Mouse (Mus musculus) liver, adult 2 months (tissue): Measurements from ENCODE around the gene Ndufb6. TPM values are rescaled to one million over a fixed set of nuclear protein-coding genes. Genes with fewer than 3 reads are reported as not detected.
A peak's percentile ranks its signal among the peaks of the same experiment; 100 is the strongest.

Experiments
- DNase-seq: peaks from one replicate; pipeline ENCODE4 v3.0.0-alpha.2; 2011; ENCODE audit warnings: low read depth, low spot score; ENCODE audit errors: extremely low read depth
- H3K27ac ChIP-seq: fragments of 200-500 bp; replicated peaks from 2 replicates; pipeline ENCODE4 v1.5.1; 2012; ENCODE audit warnings: low read depth, mild to moderate bottlenecking, control low read depth, inconsistent platforms, low read length; ENCODE audit not compliant: insufficient read depth
- H3K27me3 ChIP-seq: fragments of 200-500 bp; 2 replicates; pipeline ENCODE4 v1.6.1; 2012; ENCODE audit warnings: mild to moderate bottlenecking, moderate library complexity, low read length, inconsistent platforms; ENCODE audit not compliant: control insufficient read depth, insufficient read depth
- H3K36me3 ChIP-seq: fragments of 200-500 bp; 2 replicates; pipeline ENCODE4 v1.6.1; 2012; ENCODE audit warnings: low read length, inconsistent platforms; ENCODE audit not compliant: control insufficient read depth, insufficient read depth
- H3K4me1 ChIP-seq: fragments of 200-500 bp; 2 replicates; pipeline ENCODE4 v1.6.1; 2011; ENCODE audit warnings: low read length; ENCODE audit not compliant: control insufficient read depth, insufficient read depth
- H3K4me3 ChIP-seq: fragments of 200-500 bp; 2 replicates; pipeline ENCODE4 v1.5.1; 2011; ENCODE audit warnings: low read depth, mild to moderate bottlenecking, control low read depth, low read length, moderate library complexity; ENCODE audit not compliant: insufficient read depth
- H3K79me2 ChIP-seq: fragments of 200-500 bp; 2 replicates; pipeline ENCODE4 v1.6.1; 2012; ENCODE audit warnings: inconsistent platforms, mild to moderate bottlenecking, low read length, moderate library complexity; ENCODE audit not compliant: control insufficient read depth, insufficient read depth
- H3K9ac ChIP-seq: fragments of 200-500 bp; 2 replicates; pipeline ENCODE4 v1.6.1; 2012; ENCODE audit warnings: low read depth, mild to moderate bottlenecking, control low read depth, inconsistent platforms, low read length
- CTCF ChIP-seq: fragments of 200-500 bp; IDR thresholded peaks from 2 replicates; pipeline ENCODE4 v1.5.1; 2011; ENCODE audit warnings: low read depth, low read length, control low read depth
- POLR2A ChIP-seq: fragments of 200-500 bp; IDR thresholded peaks from 2 replicates; pipeline ENCODE4 v1.6.1; 2011; ENCODE audit warnings: low read length, control low read depth; ENCODE audit not compliant: insufficient read depth; ENCODE audit errors: extremely low read depth
- WGBS: fragments of 180-500 bp; shearing (Covaris S2); methylation state at CpG from one replicate; pipeline ENCODE4 v1.1.7; 2018; 5-methylcytosine and 5-hydroxymethylcytosine counted together
- polyA plus RNA-seq: library from polyadenylated mRNA; depleted of rRNA; stranded (reverse); fragments of >200 nt; gene quantifications from 2 replicates; pipeline ENCODE4 v1.2.3, GENCODE M21; 2012
- total RNA-seq: library from RNA; depleted of rRNA; stranded (reverse); fragments of >200 nt; gene quantifications from 2 replicates; pipeline ENCODE4 v1.2.3, GENCODE M21; 2014

Gene Ndufb6
- total and polyA plus RNA-seq, 2 experiments: 135 to 154 TPM

DNA sequence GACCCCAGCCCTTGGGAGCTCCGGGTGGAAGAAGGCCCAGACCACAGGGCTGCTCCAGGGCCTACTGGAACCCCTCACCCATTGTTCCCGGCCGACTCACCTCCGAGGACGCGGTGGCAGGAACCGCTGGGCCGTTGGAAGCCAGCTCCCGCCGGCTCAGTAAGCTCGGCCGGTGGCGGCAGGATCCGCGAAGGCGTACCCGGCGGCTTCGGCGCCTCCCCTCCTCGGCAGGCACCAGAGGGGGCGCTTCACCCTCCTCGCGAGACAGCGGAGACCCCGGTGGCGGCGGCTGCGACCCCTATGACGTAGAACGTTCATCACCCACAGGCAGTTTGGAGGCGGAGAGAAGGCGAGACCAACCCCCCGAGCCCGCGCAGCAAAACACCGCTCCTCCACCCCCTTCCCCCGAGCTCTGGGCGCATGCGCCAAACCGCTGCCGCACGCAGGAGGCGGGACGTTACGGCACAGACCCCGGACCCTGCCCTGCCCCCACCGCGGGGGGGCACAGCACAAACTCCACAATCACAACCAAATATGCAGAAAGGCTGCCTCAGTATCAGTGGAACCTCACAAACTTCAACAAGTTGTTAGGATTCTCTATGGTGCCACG is 10.9 kb downstream of the Ndufb6 start:
- peak; percentile 71 for DNase-seq
- TF ChIP-seq POLR2A: no peak
- TF ChIP-seq CTCF: peak; percentile 12; the same call in 1 of the 2 replicates
- Histone ChIP-seq H3K9ac (peak overlapping the region; percentile 86), H3K27ac (peak overlapping the region; percentile 94), H3K36me3 (peaks cover 4% of the 10 kb centered on the region; the same call in 1 of the 2 replicates), H3K4me1 (peaks cover 6% of the 10 kb centered on the region), H3K27me3 (no peaks in the 10 kb centered on the region), H3K4me3 (peak overlapping the region; percentile 92), H3K79me2 (peaks cover 20% of the 10 kb centered on the region; the same call in 1 of the 2 replicates)
- WGBS: under 1% methylated on average over 50 of the region's 50 CpGs

GRCm38 (mm10) chr4:40267681-40268080 is 11.5 kb downstream of the Ndufb6 start:
- H3K79me2 ChIP-seq: peaks cover 20% of the 10 kb centered on the region; the same call in 1 of the 2 replicates
- H3K27me3 ChIP-seq: no peaks in the 10 kb centered on the region
- peaks cover 6% of the 10 kb centered on the region for H3K4me1 ChIP-seq
- peak overlapping the region; percentile 86 for H3K9ac ChIP-seq
- WGBS: 9% methylated on average over 7 of the region's 7 CpGs
- DNase-seq: peak; percentile 92
- TF ChIP-seq POLR2A: no peak
- TF ChIP-seq CTCF: no peak
- H3K27ac ChIP-seq: peak overlapping the region; percentile 94
- H3K36me3 ChIP-seq: peaks cover 4% of the 10 kb centered on the region
- peak overlapping the region; percentile 92 for H3K4me3 ChIP-seq

GRCm38 (mm10) chr4:40264321-40264720 is 14.9 kb downstream of the Ndufb6 start:
- H3K4me1 ChIP-seq: peaks cover 6% of the 10 kb centered on the region
- 38% methylated on average over 1 of the region's 1 CpGs for WGBS
- no peak overlapping the region for H3K4me3 ChIP-seq
- H3K79me2 ChIP-seq: peaks cover 20% of the 10 kb centered on the region; the same call in 1 of the 2 replicates
- H3K27me3 ChIP-seq: no peaks in the 10 kb centered on the region
- no peak for DNase-seq
- no peak overlapping the region for H3K9ac ChIP-seq
- H3K36me3 ChIP-seq: peaks cover 31% of the 10 kb centered on the region
- TF ChIP-seq CTCF (no peak), POLR2A (no peak)
- H3K27ac ChIP-seq: no peak overlapping the region

- no peak for DNase-seq
- no peaks in the 10 kb centered on the region for H3K79me2 ChIP-seq
- peaks cover 5% of the 10 kb centered on the region for H3K36me3 ChIP-seq
- H3K27ac ChIP-seq: no peak overlapping the region
- no peak overlapping the region for H3K9ac ChIP-seq
- no peak for TF ChIP-seq CTCF
- TF ChIP-seq POLR2A: no peak
- 95% methylated on average over 8 of the region's 8 CpGs for WGBS
- H3K27me3 ChIP-seq: no peaks in the 10 kb centered on the region
- H3K4me3 ChIP-seq: no peak overlapping the region
- peaks cover 5% of the 10 kb centered on the region; the same call in 1 of the 2 replicates for H3K4me1 ChIP-seq
These were observed 24.7 kb downstream of the Ndufb6 start for GRCm38 (mm10) chr4:40254385-40255103.

GRCm38 (mm10) chr4:40253766-40254165 is 25.5 kb downstream of the Ndufb6 start:
- H3K4me1 ChIP-seq: peaks cover 5% of the 10 kb centered on the region; the same call in 1 of the 2 replicates
- no peak overlapping the region for H3K27ac ChIP-seq
- H3K4me3 ChIP-seq: no peak overlapping the region
- no peaks in the 10 kb centered on the region for H3K36me3 ChIP-seq
- H3K9ac ChIP-seq: no peak overlapping the region
- no peak for DNase-seq
- no peaks in the 10 kb centered on the region for H3K79me2 ChIP-seq
- 85% methylated on average over 2 of the region's 2 CpGs for WGBS
- H3K27me3 ChIP-seq: no peaks in the 10 kb centered on the region
- TF ChIP-seq POLR2A: no peak
- no peak for TF ChIP-seq CTCF
